9 mouse cellular contexts compared by ENCODE assay signal in the genomic region with DNA sequence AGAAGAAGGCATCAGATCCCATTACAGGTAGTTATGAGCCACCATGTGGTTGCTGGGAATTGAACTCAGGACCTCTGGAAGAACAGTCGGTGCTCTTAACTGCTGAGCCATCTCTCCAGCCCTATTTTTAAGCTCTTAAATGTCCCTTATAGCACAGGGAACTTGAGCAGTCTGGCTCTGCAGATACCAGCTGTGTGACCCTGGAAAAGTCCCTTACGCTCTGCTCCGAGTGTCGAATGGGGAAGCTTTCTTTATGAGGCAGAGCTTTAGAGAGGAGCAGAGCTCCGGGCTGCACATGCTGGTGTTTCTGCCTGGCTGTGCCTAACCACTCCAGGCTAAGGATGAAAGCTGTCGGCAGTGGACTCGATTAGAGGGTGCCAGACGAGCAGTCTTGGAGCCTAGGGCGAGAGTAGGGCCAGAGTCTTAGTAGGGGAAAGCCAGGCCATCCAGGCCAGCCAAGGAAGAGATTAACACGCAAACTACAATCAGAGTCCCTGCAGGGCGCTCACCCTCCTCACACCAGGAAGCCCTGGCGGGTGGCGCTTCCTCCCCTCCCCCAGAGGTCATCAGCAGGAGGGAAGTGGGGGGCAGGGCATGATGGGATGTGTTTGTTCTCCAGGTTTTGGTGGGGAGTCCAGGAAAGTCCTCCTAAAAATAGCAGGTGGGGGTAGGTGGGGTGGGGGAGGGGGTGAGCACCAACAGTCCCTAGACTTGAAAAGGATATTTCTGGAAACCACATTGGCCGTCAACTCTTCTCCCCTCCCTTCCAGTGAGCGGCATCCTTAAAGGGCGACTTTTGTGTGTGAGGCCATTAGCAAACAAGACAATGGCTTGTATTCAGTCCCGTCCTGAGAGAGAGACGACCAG.
A peak's percentile ranks its signal among the peaks of the same experiment; 100 is the strongest.
DNase-seq lines count a peak whose midpoint lies in the region; ATAC-seq and TF ChIP-seq lines count a peak whose summit lies in the region.
"Had no signal": no experiment of that assay in that cellular context is flagged by ENCODE, and none has a peak within 500 bp of the region (broad histone marks: within the 10 kb centered on the region; RNA-seq: fewer than 3 reads in every experiment).

No protein-coding gene starts in this region.

- peaks cover 43% of the 10 kb centered on the region for H3K4me1 ChIP-seq in heart, embryonic 15.5 days (replicated peaks)
- peaks cover 29% of the 10 kb centered on the region for H3K4me1 ChIP-seq in limb, embryonic 12.5 days (replicated peaks)
- H3K4me1 ChIP-seq in midbrain, embryonic 16.5 days (ENCODE audit: control insufficient read depth, insufficient read depth, low read length), result peaks cover 6% of the 10 kb centered on the region; the same call in 1 of the 2 replicates

- H3K36me3 ChIP-seq in heart, embryonic 15.5 days, result no peaks in the 10 kb centered on the region
- peaks cover 18% of the 10 kb centered on the region for H3K36me3 ChIP-seq in limb, embryonic 12.5 days
- H3K36me3 ChIP-seq in midbrain, embryonic 16.5 days (ENCODE audit: control insufficient read depth, insufficient read depth, low read length), result no peaks in the 10 kb centered on the region

- WGBS in heart, embryonic 15.5 days, result 16% methylated on average over 18 of the region's 18 CpGs
- WGBS in limb, embryonic 12.5 days, result 17% methylated on average over 18 of the region's 18 CpGs
- 18% methylated on average over 18 of the region's 18 CpGs for WGBS in midbrain, embryonic 16.5 days

- H3K4me2 ChIP-seq in heart, embryonic 15.5 days, result peak overlapping the region; percentile 46
- no peak overlapping the region for H3K4me2 ChIP-seq in limb, embryonic 12.5 days
- H3K4me2 ChIP-seq in midbrain, embryonic 16.5 days (ENCODE audit: low read length), result no peak overlapping the region

- ATAC-seq in heart, embryonic 15.5 days (replicated peaks; ENCODE audit: insufficient number of reproducible peaks, insufficient read depth, low FRiP score, low read depth), result peak; percentile 72
- no peak for ATAC-seq in limb, embryonic 12.5 days (ENCODE audit: insufficient number of reproducible peaks, insufficient read depth, low FRiP score, low TSS enrichment, low read depth)
- ATAC-seq in midbrain, embryonic 16.5 days, result no peak

- no peaks in the 10 kb centered on the region for H3K27me3 ChIP-seq in heart, embryonic 15.5 days
- no peaks in the 10 kb centered on the region for H3K27me3 ChIP-seq in limb, embryonic 12.5 days
- no peaks in the 10 kb centered on the region for H3K27me3 ChIP-seq in midbrain, embryonic 16.5 days (ENCODE audit: control insufficient read depth, insufficient read depth, low read depth, low read length)

- H3K9me3 ChIP-seq in heart, embryonic 15.5 days (replicated peaks), result no peaks in the 10 kb centered on the region
- H3K9me3 ChIP-seq in limb, embryonic 12.5 days, result peaks cover 12% of the 10 kb centered on the region; the same call in 1 of the 2 replicates
- H3K9me3 ChIP-seq in midbrain, embryonic 16.5 days (replicated peaks; ENCODE audit: control insufficient read depth, low read length, poor library complexity, severe bottlenecking), result no peaks in the 10 kb centered on the region

- peak overlapping the region; percentile 85 for H3K27ac ChIP-seq in gastrocnemius, adult 2 months
- H3K27ac ChIP-seq in heart, embryonic 15.5 days, result peak overlapping the region; percentile 84
- peak overlapping the region; percentile 29 for H3K27ac ChIP-seq in limb, embryonic 12.5 days
- no peak overlapping the region for H3K27ac ChIP-seq in midbrain, embryonic 16.5 days (ENCODE audit: low read length)
- H3K27ac ChIP-seq: macrophage had no signal

- no peak for TF ChIP-seq CTCF in gastrocnemius, adult 2 months (IDR thresholded peaks at IDR 0.05)

- intact Hi-C loops in gastrocnemius, adult 2 months (cut with DNase I), result no loop called here

- H3K9ac ChIP-seq in heart, embryonic 15.5 days, result no peak overlapping the region
- no peak overlapping the region for H3K9ac ChIP-seq in limb, embryonic 12.5 days (replicated peaks)
- 0 out of 2 replicates have a peak overlapping the region, but pooled peaks have one; percentile 20 for H3K9ac ChIP-seq in midbrain, embryonic 16.5 days (ENCODE audit: low read depth, low read length)

- DNase-seq in gastrocnemius, adult 2 months, result peak; percentile 68
- DNase-seq in gastrocnemius, postnatal 10 days, result no peak
- peak; percentile 76 for DNase-seq in brain, adult 2 months (ENCODE audit: low read depth, low spot score)
- no peak for DNase-seq in cerebellum, postnatal 10 days
- DNase-seq in frontal cortex, postnatal 36 days (ENCODE audit: low spot score in 2 of 2), result no peak

- H3K4me3 ChIP-seq in gastrocnemius, adult 2 months, result peak overlapping the region; percentile 30
- 0 out of 2 replicates have a peak overlapping the region, but pooled peaks have one; percentile 7 for H3K4me3 ChIP-seq in heart, embryonic 15.5 days
- no peak overlapping the region for H3K4me3 ChIP-seq in limb, embryonic 12.5 days (replicated peaks)
- no peak overlapping the region for H3K4me3 ChIP-seq in midbrain, embryonic 16.5 days (ENCODE audit: low read depth, low read length)

Comparison
In these comparisons a context has a peak if more than half of its experiments do, and no peak if none do; other contexts are left out.
1. DNase-seq: peak in gastrocnemius, adult 2 months (single experiment) and brain, adult 2 months (single experiment); none in gastrocnemius, postnatal 10 days (single experiment), cerebellum, postnatal 10 days (0 of 2) and frontal cortex, postnatal 36 days (0 of 2).
2. H3K4me3 ChIP-seq: peak in gastrocnemius, adult 2 months (single experiment) and heart, embryonic 15.5 days (single experiment); none in limb, embryonic 12.5 days (single experiment) and midbrain, embryonic 16.5 days (single experiment).